Mouse (Mus musculus): ENCODE measurements around the gene Cfap57. TPM values are rescaled to one million over a fixed set of nuclear protein-coding genes. Genes with fewer than 3 reads are reported as not detected.

Gene Cfap57
- polyA plus RNA-seq, 1 experiment from 2014 or later = 0.42 TPM

DNA sequence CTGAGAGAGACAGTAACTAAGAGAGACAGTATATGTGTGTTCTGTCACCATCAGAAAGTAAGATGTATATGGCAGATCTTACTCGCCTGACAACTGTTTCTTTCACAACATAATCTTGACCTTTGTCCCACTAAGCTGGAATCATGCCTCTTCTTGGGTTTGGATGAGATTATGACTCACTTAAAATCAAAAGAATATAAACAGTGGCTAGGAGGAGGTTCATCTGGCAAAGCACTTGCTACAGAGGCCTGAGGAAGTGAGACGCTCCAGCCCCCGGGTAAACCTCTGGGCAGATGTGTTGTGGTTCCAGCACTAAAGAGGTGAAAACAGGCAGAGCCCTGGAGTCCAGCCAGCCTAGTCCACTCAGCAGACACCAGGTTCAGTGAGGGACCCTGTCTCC, 115.0 kb downstream of the Cfap57 start:
- H3K27ac ChIP-seq (replicated peaks; ENCODE audit: low read depth, low read length) = no peak overlapping the region
- WGBS = 66% methylated on average over 3 of the region's 3 CpGs
- no peak overlapping the region for H3K4me2 ChIP-seq (ENCODE audit: low read depth, low read length)
- H3K9ac ChIP-seq (replicated peaks; ENCODE audit: low read length) = no peak overlapping the region
- no peak for ATAC-seq (replicated peaks; ENCODE audit: insufficient number of reproducible peaks, low FRiP score, low TSS enrichment, low read depth)
- no peak overlapping the region for H3K4me3 ChIP-seq (ENCODE audit: low read depth, low read length)
- H3K27me3 ChIP-seq (ENCODE audit: control insufficient read depth, insufficient read depth, low read length) = no peaks in the 10 kb centered on the region
- no peak for DNase-seq (ENCODE audit: low spot score)
- H3K36me3 ChIP-seq (replicated peaks; ENCODE audit: control insufficient read depth, insufficient read depth, low read depth, low read length) = no peaks in the 10 kb centered on the region
- no peaks in the 10 kb centered on the region for H3K4me1 ChIP-seq (ENCODE audit: control insufficient read depth, insufficient read depth, low read length)
- no peaks in the 10 kb centered on the region for H3K9me3 ChIP-seq (replicated peaks; ENCODE audit: control insufficient read depth, low read length)

Other genes with a start within 250 kb of the Cfap57 start
- gene Szt2, start 211.5 kb downstream of the Cfap57 start, polyA plus RNA-seq (2014; fragmentation: Nextera tagmentation; extraction: Ambion mirVana) = 6.8 and 7.0 TPM in 2 replicates
- 141 and 167 TPM in 2 replicates for gene Med8, start 211.4 kb downstream of the Cfap57 start, polyA plus RNA-seq (2014; fragmentation: Nextera tagmentation; extraction: Ambion mirVana)
- gene Elovl1, start 192.7 kb downstream of the Cfap57 start, polyA plus RNA-seq (2014; fragmentation: Nextera tagmentation; extraction: Ambion mirVana) = 38.6 and 43.5 TPM in 2 replicates
- gene Cdc20, start 183.4 kb downstream of the Cfap57 start, polyA plus RNA-seq (2014; fragmentation: Nextera tagmentation; extraction: Ambion mirVana) = 298 and 317 TPM in 2 replicates
- 1.2 and 1.4 TPM in 2 replicates for gene Mpl, start 163.3 kb downstream of the Cfap57 start, polyA plus RNA-seq (2014; fragmentation: Nextera tagmentation; extraction: Ambion mirVana)
- 8.9 and 11.8 TPM in 2 replicates for gene Tie1, start 130.7 kb downstream of the Cfap57 start, polyA plus RNA-seq (2014; fragmentation: Nextera tagmentation; extraction: Ambion mirVana)
- gene 2610528J11Rik, start 93.8 kb downstream of the Cfap57 start, polyA plus RNA-seq (2014; fragmentation: Nextera tagmentation; extraction: Ambion mirVana) = 2.5 and 3.1 TPM in 2 replicates
- 0.90 and 1.4 TPM in 2 replicates for gene Tmem125, start 76.7 kb downstream of the Cfap57 start, polyA plus RNA-seq (2014; fragmentation: Nextera tagmentation; extraction: Ambion mirVana)
- gene Ebna1bp2, start within 50 bp of the Cfap57 start, polyA plus RNA-seq (2014; fragmentation: Nextera tagmentation; extraction: Ambion mirVana) = 180 and 191 TPM in 2 replicates
- gene Olfr62, start 38.2 kb upstream of the Cfap57 start, polyA plus RNA-seq (2014; fragmentation: Nextera tagmentation; extraction: Ambion mirVana) = not detected in 2 replicates
- gene Olfr1342, start 72.0 kb upstream of the Cfap57 start, polyA plus RNA-seq (2014; fragmentation: Nextera tagmentation; extraction: Ambion mirVana) = 0.33 TPM in 1 of 2 replicates, not detected in the other
- gene Olfr1341, start 82.7 kb upstream of the Cfap57 start, polyA plus RNA-seq (2014; fragmentation: Nextera tagmentation; extraction: Ambion mirVana) = 0.08 TPM in 2 replicates
- not detected in 2 replicates for gene Olfr1340, start 99.4 kb upstream of the Cfap57 start, polyA plus RNA-seq (2014; fragmentation: Nextera tagmentation; extraction: Ambion mirVana)
- gene Olfr1339, start 111.4 kb upstream of the Cfap57 start, polyA plus RNA-seq (2014; fragmentation: Nextera tagmentation; extraction: Ambion mirVana) = not detected in 2 replicates
- not detected in 2 replicates for gene Olfr1338, start 138.0 kb upstream of the Cfap57 start, polyA plus RNA-seq (2014; fragmentation: Nextera tagmentation; extraction: Ambion mirVana)
- gene Olfr1337, start 161.8 kb upstream of the Cfap57 start, polyA plus RNA-seq (2014; fragmentation: Nextera tagmentation; extraction: Ambion mirVana) = not detected in 2 replicates
- not detected in 2 replicates for gene Olfr1335, start 189.2 kb upstream of the Cfap57 start, polyA plus RNA-seq (2014; fragmentation: Nextera tagmentation; extraction: Ambion mirVana)
- not detected in 2 replicates for gene Olfr1333, start 215.5 kb upstream of the Cfap57 start, polyA plus RNA-seq (2014; fragmentation: Nextera tagmentation; extraction: Ambion mirVana)
- gene Olfr1331, start 243.9 kb upstream of the Cfap57 start, polyA plus RNA-seq (2014; fragmentation: Nextera tagmentation; extraction: Ambion mirVana) = not detected in 2 replicates